In genomic region chr9:89872137-89872536, GRCm38 (mm10) we compare ENCODE assay signal across 12 mouse cellular contexts. TPM values are rescaled to one million over a fixed set of nuclear protein-coding genes. Genes with fewer than 3 reads are reported as not detected.
DNase-seq lines count a peak whose midpoint lies in the region; ATAC-seq lines count a peak whose summit lies in the region.
"Had no signal": no experiment of that assay in that cellular context is flagged by ENCODE, and none has a peak within 500 bp of the region (broad histone marks: within the 10 kb centered on the region; RNA-seq: fewer than 3 reads in every experiment).

No protein-coding gene starts in this region.

- no peaks in the 10 kb centered on the region for H3K9me3 ChIP-seq in forebrain, embryonic 10.5 days
- H3K9me3 ChIP-seq: embryonic facial prominence, embryonic 10.5 days; intestine, embryonic 15.5 days; liver, embryonic 13.5 days had no signal

- 81% methylated on average over 6 of the region's 6 CpGs for WGBS in forebrain, embryonic 10.5 days

- no peak overlapping the region for H3K27ac ChIP-seq in forebrain, embryonic 10.5 days
- H3K27ac ChIP-seq: embryonic facial prominence, embryonic 10.5 days; intestine, embryonic 15.5 days; liver, embryonic 13.5 days had no signal

- intact Hi-C loops in left cerebral cortex, postnatal 25 days (cut with DNase I): loop anchor here (10.0 kb wide), 1 partner anchor 1533 kb away; no protein-coding TSS in a partner anchor

- H3K4me3 ChIP-seq in forebrain, embryonic 10.5 days: no peak overlapping the region
- H3K4me3 ChIP-seq: embryonic facial prominence, embryonic 10.5 days; intestine, embryonic 15.5 days; liver, embryonic 13.5 days had no signal

- DNase-seq in left cerebral cortex, postnatal 25 days (ENCODE audit: low spot score in 2 of 2): peak; percentile 41 to 82
- DNase-seq in left cerebral cortex, adult 11 months (ENCODE audit: low spot score): no peak
- peak; percentile 16 for DNase-seq in CD4-positive, CD25-positive, alpha-beta regulatory T cell, adult 2 months (ENCODE audit: low read depth, low spot score)
- DNase-seq in natural killer cell, adult 2 months (ENCODE audit: low spot score in 2 of 2): peak; percentile 44 to 48
- no peak for DNase-seq in forebrain, embryonic 10.5 days (ENCODE audit: extremely low spot score, low spot score)
- DNase-seq in MN1 (ENCODE audit: low spot score): no peak
- DNase-seq: liver, embryonic 13.5 days; thymus, adult 18-20 months had no signal

- no peaks in the 10 kb centered on the region for H3K36me3 ChIP-seq in forebrain, embryonic 10.5 days (replicated peaks)
- H3K36me3 ChIP-seq: embryonic facial prominence, embryonic 10.5 days; intestine, embryonic 15.5 days; liver, embryonic 13.5 days had no signal

- ATAC-seq in hematopoietic stem cell, adult 5-6 weeks (replicated peaks in 1 of 2; ENCODE audit: insufficient read depth in 1 of 2, low FRiP score in 2 of 2, low TSS enrichment in 1 of 2, low read depth in 1 of 2, poor library complexity in 2 of 2, severe bottlenecking in 2 of 2): peak; percentile 72 to 79
- ATAC-seq: forebrain, embryonic 14.5 days; intestine, embryonic 15.5 days had no signal

- H3K27me3 ChIP-seq in forebrain, embryonic 10.5 days (ENCODE audit: poor library complexity, severe bottlenecking): peaks cover 99% of the 10 kb centered on the region

- H3K4me1 ChIP-seq in forebrain, embryonic 10.5 days: peaks cover 8% of the 10 kb centered on the region
- H3K4me1 ChIP-seq: embryonic facial prominence, embryonic 10.5 days; intestine, embryonic 15.5 days; liver, embryonic 13.5 days had no signal

RNA-seq across cellular contexts. Expression of gene Rasgrf1, which starts 37.6 kb away (rescaled TPM):
- 100 to 1,000 TPM; 213 to 223 TPM for total RNA-seq in left cerebral cortex, postnatal 25 days (2021)
- 2.1 TPM in 1 of 2 replicates, not detected in the other for total RNA-seq in hematopoietic stem cell, adult 5-6 weeks (2017)
- polyA plus RNA-seq in forebrain, embryonic 10.5 days (2016; fragmentation: Nextera tagmentation; extraction: Ambion mirVana): not detected in 2 replicates
- polyA plus RNA-seq: liver, embryonic 13.5 days had no signal

Comparison
In these comparisons a context has a peak if more than half of its experiments do, and no peak if none do; other contexts are left out.
1. DNase-seq: peak in left cerebral cortex, postnatal 25 days (2 of 2), CD4-positive, CD25-positive, alpha-beta regulatory T cell, adult 2 months (single experiment) and natural killer cell, adult 2 months (2 of 2); none in left cerebral cortex, adult 11 months (single experiment), forebrain, embryonic 10.5 days (single experiment) and MN1 (single experiment).
2. RNA of gene Rasgrf1, which starts 37.6 kb away (total RNA-seq): 213 to 223 TPM in left cerebral cortex, postnatal 25 days; 2.1 TPM in hematopoietic stem cell, adult 5-6 weeks; every median in the first group is over 10 times any median in the second.